Mouse (Mus musculus) neural tube, embryonic 14.5 days (tissue): ENCODE measurements around the gene Tulp2. TPM values are rescaled to one million over a fixed set of nuclear protein-coding genes. Genes with fewer than 3 reads are reported as not detected.
A peak's percentile ranks its signal among the peaks of the same experiment; 100 is the strongest.
"Not testable (repeated sequence)": the region's sequence is repeated elsewhere in the genome, so short reads cannot be mapped to it uniquely, and the experiment has no call there.

Experiments
- ATAC-seq: fragments of 200-750 bp; cut with Nextera tagmentation; 2 replicates; pipeline ENCODE4 v1.8.0; 2017; ENCODE audit warnings: low read depth, mild to moderate bottlenecking, moderate TSS enrichment, moderate library complexity
- H3K27ac ChIP-seq: fragments of 300-500 bp; sonication (generic); 2 replicates; pipeline ENCODE4 v1.5.1; 2014; ENCODE audit warnings: low read depth, mild to moderate bottlenecking, control low read depth, low read length, moderate library complexity, mixed read lengths
- H3K27me3 ChIP-seq: fragments of 300-500 bp; sonication (generic); 2 replicates; pipeline ENCODE4 v1.6.1; 2014; ENCODE audit warnings: low read length; ENCODE audit not compliant: control insufficient read depth, insufficient read depth
- H3K36me3 ChIP-seq: fragments of 300-500 bp; sonication (generic); 2 replicates; pipeline ENCODE4 v1.6.1; 2014; ENCODE audit warnings: low read length, mixed read lengths; ENCODE audit not compliant: control insufficient read depth, insufficient read depth
- H3K4me1 ChIP-seq: fragments of 300-500 bp; sonication (generic); 2 replicates; pipeline ENCODE4 v1.6.1; 2014; ENCODE audit warnings: low read length; ENCODE audit not compliant: control insufficient read depth, insufficient read depth
- H3K4me2 ChIP-seq: fragments of 300-500 bp; sonication (generic); 2 replicates; pipeline ENCODE4 v1.6.1; 2014; ENCODE audit warnings: mild to moderate bottlenecking, low read depth, low read length, control low read depth
- H3K4me3 ChIP-seq: fragments of 300-500 bp; sonication (generic); 2 replicates; pipeline ENCODE4 v1.5.1; 2014; ENCODE audit warnings: low read depth, low read length, control low read depth, mixed read lengths
- H3K9ac ChIP-seq: fragments of 300-500 bp; sonication (generic); replicated peaks from 2 replicates; pipeline ENCODE4 v1.6.1; 2014; ENCODE audit warnings: low read depth, mild to moderate bottlenecking, control low read depth, low read length, mixed read lengths
- H3K9me3 ChIP-seq: fragments of 300-500 bp; sonication (generic); 2 replicates; pipeline ENCODE4 v1.6.1; 2016; ENCODE audit warnings: low read length; ENCODE audit not compliant: control insufficient read depth
- WGBS: fragments of 180-500 bp; shearing (Covaris S2); extraction: QIAGEN DNeasy Blood & Tissue Kit; methylation state at CpG from one replicate; pipeline ENCODE4 v1.1.7; 2014; 5-methylcytosine and 5-hydroxymethylcytosine counted together
- polyA plus RNA-seq: library from polyadenylated mRNA; unstranded; fragments of >200 nt; fragmentation: Nextera tagmentation; extraction: Ambion mirVana; gene quantifications from 2 replicates; pipeline ENCODE4 v1.2.1, GENCODE M21; 2014

Tulp2 gene
- polyA plus RNA-seq, 1 experiment from 2014 or later: 0.31 TPM

GRCm38 (mm10) chr7:45521728-45522184 is 40.1 kb downstream of the Tulp2 start:
- Histone ChIP-seq H3K27me3 (no peaks in the 10 kb centered on the region), H3K9ac (peak overlapping the region; percentile 55; the same call in 1 of the 2 replicates), H3K9me3 (no peaks in the 10 kb centered on the region), H3K27ac (peak overlapping the region; percentile 73), H3K36me3 (no peaks in the 10 kb centered on the region), H3K4me1 (peaks cover 10% of the 10 kb centered on the region; the same call in 1 of the 2 replicates), H3K4me2 (peak overlapping the region; percentile 51), H3K4me3 (peak overlapping the region; percentile 42)
- peak; percentile 71 for ATAC-seq
- WGBS: under 1% methylated on average over 28 of the region's 28 CpGs

DNA sequence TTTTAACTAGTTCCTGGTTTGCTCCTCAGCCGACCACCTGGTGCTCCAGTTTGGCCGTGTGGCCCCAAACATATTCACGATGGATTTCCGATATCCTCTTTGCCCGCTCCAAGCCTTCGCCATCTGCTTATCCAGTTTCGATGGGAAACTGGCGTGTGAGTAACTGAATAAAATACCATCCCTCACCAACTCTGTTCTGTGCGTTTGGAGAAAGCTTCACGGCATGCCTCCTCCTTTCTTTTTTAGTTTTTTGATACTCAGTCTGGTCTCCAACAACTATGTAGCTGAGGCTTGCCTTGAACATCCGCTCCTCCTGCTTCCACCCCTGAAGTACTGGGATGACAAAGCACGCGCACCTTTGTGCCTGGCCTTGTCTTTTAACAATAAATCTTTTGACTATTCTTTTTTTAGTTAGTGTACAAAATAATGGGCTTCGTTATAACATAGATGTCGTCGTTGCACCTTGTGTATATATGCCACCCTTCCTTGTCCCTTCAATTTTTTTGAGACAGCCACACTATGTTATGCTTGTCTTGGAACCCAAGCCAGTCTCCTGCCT is 40.6 kb downstream of the Tulp2 start:
- no peak overlapping the region for H3K9ac ChIP-seq
- H3K4me1 ChIP-seq: peaks cover 10% of the 10 kb centered on the region; the same call in 1 of the 2 replicates
- 60% methylated on average over 16 of the region's 16 CpGs for WGBS
- no peaks in the 10 kb centered on the region for H3K9me3 ChIP-seq
- H3K4me2 ChIP-seq: peak overlapping the region; percentile 51
- H3K4me3 ChIP-seq: peak overlapping the region; percentile 42; the same call in 1 of the 2 replicates
- H3K27me3 ChIP-seq: no peaks in the 10 kb centered on the region
- H3K36me3 ChIP-seq: no peaks in the 10 kb centered on the region
- no peak overlapping the region for H3K27ac ChIP-seq
- no peak for ATAC-seq

DNA sequence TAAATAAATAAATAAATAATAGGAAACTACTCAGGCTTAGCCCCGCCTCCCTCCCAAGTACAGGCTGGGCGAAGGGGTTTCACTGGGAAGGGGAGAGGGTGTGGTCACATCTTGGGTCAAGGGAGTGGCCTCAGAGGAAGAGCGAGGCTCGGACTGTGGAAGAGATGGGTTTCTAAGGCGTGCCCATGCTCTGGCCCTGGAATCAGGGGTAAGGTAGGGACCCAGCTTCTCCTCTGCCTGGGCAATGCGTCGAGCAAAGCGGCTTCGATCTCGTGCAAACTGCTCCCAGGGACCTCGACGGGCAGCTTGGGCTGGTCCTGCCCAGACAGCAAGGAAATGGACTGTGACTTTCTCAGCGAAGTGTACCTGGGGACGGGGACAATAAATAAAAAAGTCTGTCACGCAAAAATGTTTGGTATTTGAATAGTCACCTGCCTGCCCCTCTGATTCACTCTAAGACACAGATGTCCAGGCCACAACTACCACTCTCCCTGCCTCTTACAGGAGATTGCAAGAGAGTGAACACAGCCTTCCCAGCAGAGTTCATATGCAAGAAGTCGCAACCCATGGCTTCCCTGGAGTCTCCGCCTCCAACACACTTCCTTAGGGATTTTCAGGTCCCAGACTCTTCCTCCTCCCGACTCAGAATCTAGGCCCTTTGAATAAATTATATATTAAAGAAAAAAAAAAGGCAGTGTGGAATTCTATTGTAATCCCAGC is 41.4 kb downstream of the Tulp2 start:
- Histone ChIP-seq H3K27me3 (no peaks in the 10 kb centered on the region), H3K9ac (no peak overlapping the region), H3K4me3 (no peak overlapping the region), H3K9me3 (no peaks in the 10 kb centered on the region), H3K4me2 (no peak overlapping the region), H3K4me1 (peaks cover 10% of the 10 kb centered on the region; the same call in 1 of the 2 replicates), H3K36me3 (no peaks in the 10 kb centered on the region), H3K27ac (no peak overlapping the region)
- no peak for ATAC-seq
- 74% methylated on average over 18 of the region's 18 CpGs for WGBS

DNA sequence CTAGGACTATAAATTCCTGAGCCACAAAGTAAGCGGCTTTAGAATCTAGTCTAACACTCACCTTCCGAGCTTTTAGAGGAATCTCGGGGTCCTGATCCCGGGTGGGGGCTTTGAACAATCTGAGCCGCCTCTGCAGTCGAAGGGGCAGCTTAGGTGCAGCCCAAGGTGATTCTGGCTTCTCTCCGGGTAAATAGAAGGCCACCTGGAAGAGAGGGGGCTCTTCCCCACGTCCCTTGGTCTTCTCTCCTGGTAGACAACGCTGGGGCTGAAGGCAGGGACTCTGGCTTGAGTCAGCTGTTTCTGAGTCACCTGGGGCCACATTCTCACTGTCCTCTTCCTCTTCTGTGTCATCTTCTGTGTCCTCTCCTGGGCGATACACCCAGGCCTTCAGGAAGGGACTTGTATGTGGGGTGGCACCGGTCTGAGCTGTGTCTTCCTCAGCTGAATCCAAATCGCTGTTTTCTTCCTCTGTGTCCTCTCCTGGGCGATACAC is 42.0 kb downstream of the Tulp2 start:
- Histone ChIP-seq H3K4me3 (no peak overlapping the region), H3K9ac (no peak overlapping the region), H3K4me2 (no peak overlapping the region), H3K4me1 (peaks cover 10% of the 10 kb centered on the region; the same call in 1 of the 2 replicates), H3K36me3 (no peaks in the 10 kb centered on the region), H3K27me3 (no peaks in the 10 kb centered on the region), H3K9me3 (no peaks in the 10 kb centered on the region), H3K27ac (no peak overlapping the region)
- no peak for ATAC-seq
- 85% methylated on average over 13 of the region's 13 CpGs for WGBS

DNA sequence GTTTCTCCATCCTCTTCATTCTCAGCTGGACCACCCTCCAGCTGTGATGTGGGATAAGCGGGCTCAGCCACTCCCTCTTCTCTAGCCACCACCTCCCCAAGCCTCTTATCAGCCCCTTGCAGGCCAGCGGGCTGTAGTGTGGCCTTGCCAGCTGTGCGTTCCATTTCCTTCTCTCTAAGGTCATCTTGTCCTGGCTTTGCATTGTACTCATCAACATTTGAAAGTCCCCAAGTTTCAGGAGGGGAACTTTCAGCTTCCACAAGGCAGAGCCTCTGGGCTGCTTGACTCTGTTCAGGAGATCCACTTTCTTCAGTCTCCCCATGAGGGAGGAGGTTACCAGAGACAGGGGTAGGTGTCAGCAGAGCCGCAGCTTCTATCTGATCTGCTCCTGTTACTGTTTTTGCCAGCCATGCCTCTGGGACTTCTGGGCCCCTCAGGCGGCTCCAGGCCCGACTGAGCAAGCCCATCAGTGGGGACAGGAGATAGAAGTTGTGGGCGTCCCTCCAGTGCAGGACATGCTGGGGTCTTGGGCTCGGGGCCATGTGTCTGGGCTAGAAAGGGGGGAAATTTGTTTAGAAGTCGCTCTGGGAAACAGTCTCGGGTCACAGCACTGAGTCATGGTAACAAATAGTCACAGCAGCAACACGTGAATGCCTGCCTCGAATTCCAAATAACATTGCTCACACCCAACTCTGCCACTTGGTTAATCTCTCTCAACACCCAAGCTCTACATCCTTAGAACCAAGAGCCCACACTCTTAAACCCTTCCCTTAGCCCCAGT is 43.4 kb downstream of the Tulp2 start:
- WGBS: 37% methylated on average over 12 of the region's 12 CpGs
- no peaks in the 10 kb centered on the region for H3K9me3 ChIP-seq
- no peaks in the 10 kb centered on the region for H3K27me3 ChIP-seq
- peak overlapping the region; percentile 88 for H3K4me2 ChIP-seq
- peak; percentile 2; the same call in 1 of the 2 replicates for ATAC-seq
- H3K4me1 ChIP-seq: peaks cover 10% of the 10 kb centered on the region; the same call in 1 of the 2 replicates
- H3K36me3 ChIP-seq: no peaks in the 10 kb centered on the region
- peak overlapping the region; percentile 64 for H3K4me3 ChIP-seq
- peak overlapping the region; percentile 70 for H3K27ac ChIP-seq
- peak overlapping the region; percentile 73 for H3K9ac ChIP-seq

- ATAC-seq: peak; percentile 77
- H3K4me3 ChIP-seq: peak within 1 kb of the TSS; percentile 64
- H3K9me3 ChIP-seq: no peaks in the 10 kb centered on the region
- no peaks in the 10 kb centered on the region for H3K36me3 ChIP-seq
- no peaks in the 10 kb centered on the region for H3K27me3 ChIP-seq
- under 1% methylated on average over 54 of the region's 54 CpGs for WGBS
- H3K4me2 ChIP-seq: peak within 1 kb of the TSS; percentile 88
- peak within 1 kb of the TSS; percentile 73 for H3K9ac ChIP-seq
- peak within 1 kb of the TSS; percentile 70 for H3K27ac ChIP-seq
- peaks cover 10% of the 10 kb centered on the region; the same call in 1 of the 2 replicates for H3K4me1 ChIP-seq
Measured at GRCm38 (mm10) chr7:45525809-45526473, 44.3 kb downstream of the Tulp2 start, which contains the start of the genes Ppp1r15a and Plekha4. TSS of gene Ppp1r15a (minus strand) at chr7:45526268. TSS of gene Plekha4 (plus strand) at chr7:45526330.

- no peak for ATAC-seq
- no peaks in the 10 kb centered on the region for H3K27me3 ChIP-seq
- peak overlapping the region; percentile 64 for H3K4me3 ChIP-seq
- H3K4me1 ChIP-seq: peaks cover 10% of the 10 kb centered on the region; the same call in 1 of the 2 replicates
- H3K4me2 ChIP-seq: peak overlapping the region; percentile 88
- no peaks in the 10 kb centered on the region for H3K36me3 ChIP-seq
- H3K9me3 ChIP-seq: no peaks in the 10 kb centered on the region
- 28% methylated on average over 7 of the region's 7 CpGs for WGBS
- H3K9ac ChIP-seq: peak overlapping the region; percentile 33; the same call in 1 of the 2 replicates
- peak overlapping the region; percentile 70 for H3K27ac ChIP-seq
Measured at GRCm38 (mm10) chr7:45526474-45527120, 44.9 kb downstream of the Tulp2 start.

DNA sequence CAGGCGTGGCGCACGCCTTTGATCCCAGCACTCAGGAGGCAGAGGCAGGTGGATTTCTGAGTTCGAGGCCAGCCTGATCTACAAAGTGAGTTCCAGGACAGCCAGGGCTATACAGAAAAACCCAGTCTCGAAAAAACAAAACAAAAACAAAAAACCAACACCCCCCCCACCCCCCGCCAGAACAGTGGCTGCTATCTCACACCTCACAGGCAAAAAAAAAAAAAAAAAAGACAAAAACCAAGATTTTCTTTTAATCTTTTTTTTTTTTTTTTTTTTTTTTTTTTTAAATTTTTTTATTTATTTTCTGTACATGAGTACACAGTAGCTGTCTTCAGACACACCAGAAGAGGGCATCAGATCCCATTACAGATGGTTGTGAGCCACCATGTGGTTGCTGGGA is 45.5 kb downstream of the Tulp2 start:
- H3K36me3 ChIP-seq, H3K27me3 ChIP-seq, H3K4me1 ChIP-seq, H3K4me3 ChIP-seq, H3K4me2 ChIP-seq, H3K9ac ChIP-seq, H3K27ac ChIP-seq, H3K9me3 ChIP-seq, ATAC-seq: not testable (repeated sequence)
- WGBS: 95% methylated on average over 6 of the region's 6 CpGs
